Mouse (Mus musculus): ENCODE measurements around the gene Krt33b.

GRCm38 (mm10) chr11:100055686-100056655 lies 26.3 kb upstream of the Krt33b start:
- no peak for TF ChIP-seq CTCF (conservative IDR thresholded peaks at IDR 0.05; ENCODE audit: low read length)
- no peak for TF ChIP-seq NANOG (IDR thresholded peaks at IDR 0.05; ENCODE audit: borderline replicate concordance, low read length)
